8 mouse cellular contexts compared by ENCODE assay signal in the genomic region with DNA sequence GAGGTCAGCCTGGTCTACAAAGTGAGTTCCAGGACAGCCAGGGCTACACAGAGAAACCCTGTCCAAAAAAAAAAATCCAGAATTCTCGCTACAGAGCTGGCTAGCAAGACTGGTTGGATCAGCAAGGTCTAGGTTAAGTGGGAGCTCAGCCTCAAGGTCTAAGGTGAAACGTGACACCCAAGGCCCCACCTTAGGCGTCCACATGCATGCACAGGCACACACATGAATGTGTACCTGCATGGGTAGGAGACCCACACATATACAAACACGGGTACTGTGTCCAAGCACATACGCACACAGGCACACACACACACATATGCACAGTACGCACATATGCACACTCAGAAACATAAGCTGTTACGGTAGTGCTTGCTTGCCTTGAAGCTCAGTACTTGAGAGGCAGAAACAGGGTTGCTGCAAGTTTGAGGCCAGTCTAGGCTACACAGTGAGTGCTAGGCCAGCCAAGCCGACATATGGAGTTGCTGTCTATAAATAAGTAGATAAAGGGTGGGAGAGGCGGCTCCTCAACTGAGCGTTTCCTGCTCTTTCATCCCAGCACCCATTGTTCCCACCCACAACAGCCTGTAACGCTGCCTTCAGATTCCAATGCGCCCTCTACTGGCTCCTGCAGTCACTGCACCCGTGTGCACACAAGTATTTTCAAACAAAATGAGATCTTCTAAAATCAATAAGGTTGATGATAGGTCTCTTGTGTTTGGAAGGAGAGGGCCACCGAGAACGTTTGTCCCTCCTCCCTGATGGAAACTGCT. TPM values are rescaled to one million over a fixed set of nuclear protein-coding genes. Genes with fewer than 3 reads are reported as not detected.
DNase-seq lines count a peak whose midpoint lies in the region; ATAC-seq and TF ChIP-seq lines count a peak whose summit lies in the region.
"Had no signal": no experiment of that assay in that cellular context is flagged by ENCODE, and none has a peak within 500 bp of the region (broad histone marks: within the 10 kb centered on the region; RNA-seq: fewer than 3 reads in every experiment).

No protein-coding gene starts in this region.

- in situ Hi-C loops in ES-E14 (cut with MboI; ENCODE audit: low sequenced_read_pairs in 2 of 2, unreplicated experiment in 2 of 2), result no loop called here

- H3K27me3 ChIP-seq in liver, embryonic 15.5 days, result no peaks in the 10 kb centered on the region

- H3K27ac ChIP-seq in ES-E14 (ENCODE audit: insufficient read depth, low read depth, low read length, poor library complexity, severe bottlenecking), result no peak overlapping the region
- H3K27ac ChIP-seq in liver, embryonic 15.5 days (replicated peaks), result peak overlapping the region; percentile 100; the same call in 1 of the 2 replicates

- peak; percentile 33; the same call in 1 of the 2 replicates for ATAC-seq in granulocyte monocyte progenitor cell, adult 5-6 weeks (replicated peaks; ENCODE audit: poor library complexity, severe bottlenecking)
- ATAC-seq in liver, embryonic 15.5 days (ENCODE audit: insufficient read depth), result no peak

- H3K4me2 ChIP-seq in liver, embryonic 15.5 days, result no peak overlapping the region

- H3K36me3 ChIP-seq in ES-E14 (ENCODE audit: control insufficient read depth, insufficient read depth, low read length, poor library complexity, severe bottlenecking), result no peaks in the 10 kb centered on the region
- no peaks in the 10 kb centered on the region for H3K36me3 ChIP-seq in liver, embryonic 15.5 days (replicated peaks)

- DNase-seq in layer of hippocampus, adult 11-12 months (ENCODE audit: low spot score), result peak; percentile 56
- DNase-seq in layer of hippocampus, adult 9-10 months (ENCODE audit: low spot score), result no peak
- DNase-seq in ES-E14 (ENCODE audit: low read depth, low spot score), result peak; percentile 88
- DNase-seq in adrenal gland, postnatal 25 days, result peak; percentile 55
- peak; percentile 65 to 81 for DNase-seq in spleen, postnatal 10 days (ENCODE audit: low spot score in 2 of 2)

- H3K4me3 ChIP-seq in ES-E14 (ENCODE audit: insufficient read depth in 1 of 2, low read depth in 1 of 2, low read length in 2 of 2, poor library complexity in 1 of 2, severe bottlenecking in 1 of 2), result no peak overlapping the region
- H3K4me3 ChIP-seq in liver, embryonic 15.5 days (replicated peaks), result no peak overlapping the region

- peaks cover 2 to 14% of the 10 kb centered on the region in 2 experiments; a peak in 2 of 4 replicates for H3K4me1 ChIP-seq in ES-E14 (ENCODE audit: control insufficient read depth in 2 of 2, insufficient read depth in 2 of 2, low read length in 2 of 2, poor library complexity in 1 of 2)
- H3K4me1 ChIP-seq in liver, embryonic 15.5 days (replicated peaks), result peaks cover 62% of the 10 kb centered on the region

- H3K9ac ChIP-seq in ES-E14 (ENCODE audit: insufficient read depth, low read depth, low read length, poor library complexity, severe bottlenecking), result no peak overlapping the region
- no peak overlapping the region for H3K9ac ChIP-seq in liver, embryonic 15.5 days

- 33% methylated on average over 15 of the region's 15 CpGs for WGBS in liver, embryonic 15.5 days (ENCODE audit: insufficient replicate concordance)

- no peaks in the 10 kb centered on the region for H3K9me3 ChIP-seq in ES-E14 (ENCODE audit: control insufficient read depth, insufficient read depth, low read depth, low read length)
- no peaks in the 10 kb centered on the region for H3K9me3 ChIP-seq in liver, embryonic 15.5 days (replicated peaks)

TF ChIP-seq in ES-E14, 5 proteins besides CTCF, POLR2A, EP300 and RAD21:
- TF ChIP-seq ZNF384 (IDR thresholded peaks at IDR 0.05; ENCODE audit: low read depth, low read length), result no peak
- TF ChIP-seq ZC3H11A (IDR thresholded peaks at IDR 0.05; ENCODE audit: borderline replicate concordance, low read depth, low read length), result 0 out of 2 replicates have a peak, but pooled peaks have one; percentile 29
- no peak for TF ChIP-seq MAFK (IDR thresholded peaks at IDR 0.05; ENCODE audit: insufficient read depth, low read depth, low read length)

RNA-seq across cellular contexts. Expression of a gene that starts 11.9 kb away (rescaled TPM):
- 1.2 and 1.4 TPM in 2 replicates for total RNA-seq in ES-E14 (2012; rRNA removed)
- total RNA-seq in adrenal gland, postnatal 25 days (2021), result not detected in 2 replicates
- 1.8 and 2.6 TPM in 2 replicates for total RNA-seq in granulocyte monocyte progenitor cell, adult 5-6 weeks (2014; fragmentation: Nextera tagmentation)
- 1.2 and 1.5 TPM in 2 replicates for total RNA-seq in granulocyte monocyte progenitor cell, adult 5-6 weeks (2017)
- polyA plus RNA-seq in liver, embryonic 15.5 days (2015; fragmentation: Nextera tagmentation; extraction: Ambion mirVana), result 0.07 and 0.08 TPM in 2 replicates

RNA-seq across cellular contexts. Expression of a gene that starts 16.6 kb away (rescaled TPM):
- total RNA-seq in ES-E14 (2012; rRNA removed), result 0.36 and 1.4 TPM in 2 replicates
- total RNA-seq in adrenal gland, postnatal 25 days (2021), result not detected in 2 replicates
- total RNA-seq in granulocyte monocyte progenitor cell, adult 5-6 weeks (2014; fragmentation: Nextera tagmentation), result not detected in 2 replicates
- not detected in 2 replicates for total RNA-seq in granulocyte monocyte progenitor cell, adult 5-6 weeks (2017)
- 0.25 and 0.26 TPM in 2 replicates for polyA plus RNA-seq in liver, embryonic 15.5 days (2015; fragmentation: Nextera tagmentation; extraction: Ambion mirVana)
- total RNA-seq: layer of hippocampus, postnatal 25 days had no signal

RNA-seq across cellular contexts. Expression of a gene that starts 24.7 kb away (rescaled TPM):
- total RNA-seq in ES-E14 (2012; rRNA removed), result 39.6 and 46.9 TPM in 2 replicates
- 47.8 and 69.8 TPM in 2 replicates for total RNA-seq in adrenal gland, postnatal 25 days (2021)
- total RNA-seq in granulocyte monocyte progenitor cell, adult 5-6 weeks (2014; fragmentation: Nextera tagmentation), result 99.8 and 132 TPM in 2 replicates
- 146 and 162 TPM in 2 replicates for total RNA-seq in granulocyte monocyte progenitor cell, adult 5-6 weeks (2017)
- 74.6 and 80.9 TPM in 2 replicates for polyA plus RNA-seq in liver, embryonic 15.5 days (2015; fragmentation: Nextera tagmentation; extraction: Ambion mirVana)
